Mouse (Mus musculus) limb, embryonic 12.5 days (tissue): ENCODE data around the gene Map3k19. TPM values are rescaled to one million over a fixed set of nuclear protein-coding genes. Genes with fewer than 3 reads are reported as not detected.

Experiments used
- ATAC-seq: fragments of 200-750 bp; cut with Nextera tagmentation; 2 replicates; pipeline ENCODE4 v1.8.0; 2017; ENCODE audit warnings: low read depth, moderate TSS enrichment; ENCODE audit not compliant: insufficient number of reproducible peaks, insufficient read depth, low FRiP score, low TSS enrichment
- H3K27ac ChIP-seq: fragments of 300-500 bp; sonication (generic); 2 replicates; pipeline ENCODE4 v1.5.1; 2016; ENCODE audit warnings: mild to moderate bottlenecking, moderate library complexity
- H3K27me3 ChIP-seq: fragments of 300-500 bp; sonication (generic); 2 replicates; pipeline ENCODE4 v1.6.1; 2016; ENCODE audit warnings: mild to moderate bottlenecking, moderate library complexity
- H3K36me3 ChIP-seq: fragments of 300-500 bp; sonication (generic); 2 replicates; pipeline ENCODE4 v1.6.1; 2016; ENCODE audit warnings: mild to moderate bottlenecking, moderate library complexity
- H3K4me1 ChIP-seq: fragments of 300-500 bp; sonication (generic); replicated peaks from 2 replicates; pipeline ENCODE4 v1.6.1; 2016
- H3K4me2 ChIP-seq: fragments of 300-500 bp; sonication (generic); 2 replicates; pipeline ENCODE4 v1.6.1; 2016; ENCODE audit warnings: mild to moderate bottlenecking, moderate library complexity
- H3K4me3 ChIP-seq: fragments of 300-500 bp; sonication (generic); replicated peaks from 2 replicates; pipeline ENCODE4 v1.5.1; 2016; ENCODE audit warnings: mild to moderate bottlenecking
- H3K9ac ChIP-seq: fragments of 300-500 bp; sonication (generic); replicated peaks from 2 replicates; pipeline ENCODE4 v1.6.1; 2016; ENCODE audit warnings: mild to moderate bottlenecking, moderate library complexity
- H3K9me3 ChIP-seq: fragments of 300-500 bp; sonication (generic); 2 replicates; pipeline ENCODE4 v1.6.1; 2016; ENCODE audit warnings: mild to moderate bottlenecking, moderate library complexity
- WGBS: fragments of 180-500 bp; shearing (Covaris S2); methylation state at CpG from one replicate; pipeline ENCODE4 v1.1.7; 2016; 5-methylcytosine and 5-hydroxymethylcytosine counted together
- polyA plus RNA-seq: library from polyadenylated mRNA; unstranded; fragments of >200 nt; fragmentation: Nextera tagmentation; extraction: Ambion mirVana; gene quantifications from 2 replicates; pipeline ENCODE4 v1.2.1, GENCODE M21; 2016

Gene Map3k19
- polyA plus RNA-seq, 1 experiment from 2014 or later, result not detected

GRCm38 (mm10) chr1:127774501-127774880, 80.3 kb downstream of the Map3k19 start:
- peak overlapping the region; percentile 94 for H3K27ac ChIP-seq
- ATAC-seq, result no peak
- peak overlapping the region; percentile 94 for H3K9ac ChIP-seq
- H3K4me1 ChIP-seq, result peaks cover 14% of the 10 kb centered on the region
- H3K9me3 ChIP-seq, result no peaks in the 10 kb centered on the region
- H3K27me3 ChIP-seq, result no peaks in the 10 kb centered on the region
- H3K36me3 ChIP-seq, result peaks cover 16% of the 10 kb centered on the region; the same call in 1 of the 2 replicates
- under 1% methylated on average over 31 of the region's 31 CpGs for WGBS
- H3K4me2 ChIP-seq, result peak overlapping the region; percentile 84
- peak overlapping the region; percentile 93 for H3K4me3 ChIP-seq

- no peaks in the 10 kb centered on the region for H3K9me3 ChIP-seq
- H3K36me3 ChIP-seq, result peaks cover 16% of the 10 kb centered on the region; the same call in 1 of the 2 replicates
- H3K4me2 ChIP-seq, result peak within 1 kb of the TSS; percentile 84
- H3K27me3 ChIP-seq, result no peaks in the 10 kb centered on the region
- H3K4me3 ChIP-seq, result peak within 1 kb of the TSS; percentile 93
- under 1% methylated on average over 63 of the region's 63 CpGs for WGBS
- peaks cover 14% of the 10 kb centered on the region for H3K4me1 ChIP-seq
- H3K9ac ChIP-seq, result peak within 1 kb of the TSS; percentile 94
- H3K27ac ChIP-seq, result peak within 1 kb of the TSS; percentile 94
- ATAC-seq, result peak; percentile 98
Observed at GRCm38 (mm10) chr1:127773803-127774500, 80.9 kb downstream of the Map3k19 start, which contains the start of gene Ccnt2. Ccnt2 (plus strand) TSS chr1:127774164.

- H3K9me3 ChIP-seq, result no peaks in the 10 kb centered on the region
- WGBS, result 1% methylated on average over 14 of the region's 14 CpGs
- no peak; the same call in 1 of the 2 replicates for ATAC-seq
- peaks cover 11% of the 10 kb centered on the region; the same call in 1 of the 2 replicates for H3K36me3 ChIP-seq
- peak overlapping the region; percentile 93 for H3K4me3 ChIP-seq
- peaks cover 14% of the 10 kb centered on the region for H3K4me1 ChIP-seq
- peak overlapping the region; percentile 65 for H3K9ac ChIP-seq
- peak overlapping the region; percentile 94 for H3K27ac ChIP-seq
- H3K27me3 ChIP-seq, result no peaks in the 10 kb centered on the region
- peak overlapping the region; percentile 73 for H3K4me2 ChIP-seq
Observed at GRCm38 (mm10) chr1:127773198-127773802, 81.5 kb downstream of the Map3k19 start.

GRCm38 (mm10) chr1:127766741-127767140, 88.1 kb downstream of the Map3k19 start:
- 87% methylated on average over 2 of the region's 2 CpGs for WGBS
- no peaks in the 10 kb centered on the region for H3K4me1 ChIP-seq
- H3K36me3 ChIP-seq, result peaks cover under 1% of the 10 kb centered on the region; the same call in 1 of the 2 replicates
- no peaks in the 10 kb centered on the region for H3K9me3 ChIP-seq
- no peak overlapping the region for H3K27ac ChIP-seq
- no peaks in the 10 kb centered on the region for H3K27me3 ChIP-seq
- no peak overlapping the region for H3K4me2 ChIP-seq
- H3K4me3 ChIP-seq, result no peak overlapping the region
- H3K9ac ChIP-seq, result no peak overlapping the region
- no peak for ATAC-seq

- WGBS, result 48% methylated on average over 2 of the region's 2 CpGs
- no peaks in the 10 kb centered on the region for H3K27me3 ChIP-seq
Observed at GRCm38 (mm10) chr1:127765468-127765867, 89.4 kb downstream of the Map3k19 start.

More at GRCm38 (mm10) chr1:127765468-127765867, 89.4 kb downstream of the Map3k19 start:
- Histone ChIP-seq H3K9me3 (no peaks in the 10 kb centered on the region), H3K4me3 (no peak overlapping the region), H3K36me3 (no peaks in the 10 kb centered on the region), H3K27ac (no peak overlapping the region), H3K4me1 (no peaks in the 10 kb centered on the region), H3K9ac (no peak overlapping the region), H3K4me2 (no peak overlapping the region)
- no peak for ATAC-seq

Other genes with a start within 250 kb of the Map3k19 start
- 6.9 and 11.5 TPM in 2 replicates for gene Tmem163, start 175.5 kb downstream of the Map3k19 start, polyA plus RNA-seq
- 0.13 and 0.17 TPM in 2 replicates for gene Acmsd, start 125.6 kb downstream of the Map3k19 start, polyA plus RNA-seq
- 100.0 and 105 TPM in 2 replicates for gene Ccnt2, start 80.9 kb downstream of the Map3k19 start, polyA plus RNA-seq
- gene Rab3gap1, start 13.7 kb upstream of the Map3k19 start, polyA plus RNA-seq, result 23.7 and 24.5 TPM in 2 replicates
- 13.8 and 14.1 TPM in 2 replicates for gene Zranb3, start 248.0 kb upstream of the Map3k19 start, polyA plus RNA-seq
- gene R3hdm1, start 248.3 kb upstream of the Map3k19 start, polyA plus RNA-seq, result 75.5 and 79.1 TPM in 2 replicates